Mouse (Mus musculus): ENCODE measurements around the gene Plxnb2.

- no peak for TF ChIP-seq CTCF (IDR thresholded peaks at IDR 0.05; ENCODE audit: control insufficient read depth, insufficient read depth, insufficient read length)
- TF ChIP-seq MAX (IDR thresholded peaks at IDR 0.05), result no peak
- no peak for TF ChIP-seq USF1 (IDR thresholded peaks at IDR 0.05; ENCODE audit: low read depth)
- no peak for TF ChIP-seq CEBPB (IDR thresholded peaks at IDR 0.05; ENCODE audit: low read depth)
- TF ChIP-seq FOSL1 (IDR thresholded peaks at IDR 0.05; ENCODE audit: insufficient read depth, low read length, poor library complexity, severe bottlenecking), result no peak
- TF ChIP-seq MYOD1 (IDR thresholded peaks at IDR 0.05; ENCODE audit: control insufficient read depth, insufficient read length, low read depth), result no peak
These were observed 10.5 kb downstream of the Plxnb2 start for GRCm38 (mm10) chr15:89170102-89170501.
